Mouse (Mus musculus): ENCODE measurements at regions not wholly inside any gene's neighbourhood (a gene's known extent, or its start where the extent isn't known, plus 50 kb on each side); places are given as distances from the start of the nearest gene placed in this dataset.
A peak's percentile ranks its signal among the peaks of the same experiment; 100 is the strongest.
"Not testable (repeated sequence)": the region's sequence is repeated elsewhere in the genome, so short reads cannot be mapped to it uniquely, and the experiment has no call there.

DNA sequence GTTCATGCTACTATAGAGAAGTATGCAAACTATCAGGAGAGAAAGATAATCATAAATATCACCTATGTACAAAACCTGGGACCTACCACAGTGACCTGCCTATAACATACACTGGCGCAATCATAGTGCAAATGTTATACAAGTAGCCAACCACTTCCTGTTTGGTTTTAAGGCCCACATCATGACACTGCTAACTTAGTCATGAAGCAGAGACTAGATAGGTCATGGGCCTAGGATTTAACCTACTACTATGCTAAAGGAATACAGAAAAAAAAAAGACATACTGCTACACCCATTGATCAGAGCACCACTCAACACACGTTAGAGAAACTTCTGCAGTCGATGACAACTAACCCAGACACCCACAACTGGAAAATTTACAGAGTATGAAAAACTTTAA is 498.6 kb upstream of the Acvr2a start:
- DNase-seq: no peak

DNA sequence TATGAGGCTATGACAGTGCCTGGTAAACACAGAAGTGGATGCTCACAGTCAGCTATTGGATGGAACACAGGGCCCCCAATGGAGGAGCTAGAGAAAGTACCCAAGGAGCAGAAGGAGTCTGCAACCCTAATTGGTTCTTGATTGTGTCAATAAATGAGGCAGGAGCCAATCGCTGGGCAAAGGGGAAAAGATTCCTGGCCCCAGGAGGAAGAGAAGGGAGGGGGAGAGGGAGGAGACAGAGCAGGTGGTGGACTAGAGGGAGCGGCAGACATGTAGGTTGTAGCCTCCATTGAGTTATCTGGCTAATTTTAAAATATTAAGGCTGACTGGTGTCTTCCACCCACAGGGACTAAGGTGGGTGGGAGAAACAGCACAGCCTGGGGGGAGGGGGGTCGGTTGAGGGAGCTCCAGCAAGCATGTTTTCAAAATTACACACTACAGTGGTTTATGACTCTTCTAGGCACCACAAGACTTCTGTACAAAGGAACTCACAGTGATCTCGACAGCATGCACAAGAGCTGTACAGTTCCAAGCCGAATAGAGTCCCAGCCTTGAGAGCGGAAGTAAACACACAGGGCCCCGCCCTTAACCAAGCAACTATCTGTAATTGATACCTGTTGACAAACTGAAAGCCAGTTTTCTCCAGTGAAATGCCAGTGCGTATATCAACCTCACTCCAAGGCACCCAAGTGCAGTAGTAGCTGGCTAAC is 497.6 kb upstream of the Acvr2a start:
- DNase-seq: no peak

DNA sequence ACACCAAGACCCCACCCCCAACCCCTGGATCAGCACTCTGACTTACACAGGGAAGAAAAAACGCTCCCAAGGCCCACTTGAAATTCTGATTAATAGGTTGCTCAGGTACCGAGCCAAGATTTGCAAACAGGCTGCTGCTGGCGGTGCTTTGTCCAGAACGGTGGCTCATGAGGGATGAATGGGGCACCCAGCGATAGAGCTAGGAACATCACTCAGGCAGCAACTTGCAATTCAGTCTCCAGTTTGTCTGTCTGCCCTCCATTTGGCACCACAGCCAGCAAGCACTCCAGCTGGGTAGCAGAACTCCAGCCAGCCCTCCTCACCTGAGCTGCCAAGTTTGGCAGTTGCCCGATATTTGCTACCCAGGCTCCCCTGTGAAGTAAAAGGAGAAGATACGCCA is 496.1 kb upstream of the Acvr2a start:
- peak; percentile 37 for DNase-seq

DNA sequence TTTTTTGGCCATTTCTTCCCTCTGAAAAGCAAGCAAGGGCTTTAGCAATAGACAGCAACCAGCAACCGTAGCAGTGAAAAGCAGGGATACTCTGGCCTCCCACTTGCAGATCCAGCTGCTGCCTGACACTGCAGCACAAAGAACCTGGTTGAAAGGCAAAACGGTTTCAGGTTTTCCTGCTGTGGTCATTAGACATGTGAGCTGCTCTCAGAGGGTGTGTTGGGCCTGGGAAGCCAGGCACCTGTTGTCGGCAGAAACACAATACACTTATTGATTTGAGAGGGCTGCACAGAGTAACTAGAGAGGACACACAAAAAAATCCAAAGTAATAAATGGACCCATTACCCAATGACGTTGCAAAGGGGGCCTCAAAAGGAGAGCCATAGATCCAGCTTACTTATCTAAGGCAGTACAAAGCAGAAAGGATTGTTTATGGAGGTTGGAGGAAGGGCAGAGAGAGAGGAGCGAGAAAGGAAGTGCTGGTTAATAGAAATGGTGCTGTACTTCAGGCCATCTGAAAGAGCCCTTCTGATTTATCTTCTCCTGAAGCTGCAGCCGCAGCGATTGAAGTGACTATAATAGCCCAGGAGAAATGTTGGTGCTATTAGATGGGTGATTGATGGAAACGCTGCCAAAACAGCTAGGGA is 495.4 kb upstream of the Acvr2a start:
- no peak for DNase-seq

DNA sequence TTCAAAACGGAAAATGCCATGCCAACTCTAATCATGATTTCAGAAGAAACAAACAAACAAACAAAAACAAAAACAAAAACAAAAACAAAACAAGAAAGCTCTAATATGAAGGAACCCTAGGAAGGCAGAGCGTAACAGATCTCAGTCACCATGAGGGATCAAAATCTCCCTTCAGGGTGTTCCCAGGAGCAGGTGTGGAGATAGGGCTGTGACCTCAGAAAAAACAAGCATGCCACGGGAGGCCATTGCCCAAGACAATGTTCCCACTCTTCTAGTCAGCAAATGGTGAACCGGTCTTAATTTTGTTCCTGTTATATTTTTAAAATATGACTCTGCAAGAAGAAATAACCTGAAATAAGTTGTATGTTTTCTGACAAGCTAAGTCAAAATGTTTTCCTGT is 492.4 kb upstream of the Acvr2a start:
- DNase-seq: no peak

DNA sequence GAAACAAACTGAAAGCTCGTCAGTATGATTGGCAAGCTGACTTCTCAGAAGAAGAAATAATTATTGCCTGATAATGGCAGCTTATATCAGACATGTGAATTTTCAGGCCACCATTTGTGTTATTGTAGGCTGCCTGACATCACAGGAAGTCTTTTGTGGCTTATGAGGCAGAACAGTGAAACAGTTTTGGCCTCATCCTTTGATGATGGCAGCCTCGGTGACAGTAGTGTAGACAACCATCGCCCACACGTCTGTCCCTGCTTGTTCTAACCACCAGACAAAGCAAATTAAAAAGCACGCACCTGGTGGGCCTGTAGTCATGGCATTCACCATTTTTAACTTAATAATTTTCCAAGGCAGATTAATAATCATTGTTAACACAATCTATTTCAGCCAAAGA is 491.6 kb upstream of the Acvr2a start:
- no peak for DNase-seq

DNA sequence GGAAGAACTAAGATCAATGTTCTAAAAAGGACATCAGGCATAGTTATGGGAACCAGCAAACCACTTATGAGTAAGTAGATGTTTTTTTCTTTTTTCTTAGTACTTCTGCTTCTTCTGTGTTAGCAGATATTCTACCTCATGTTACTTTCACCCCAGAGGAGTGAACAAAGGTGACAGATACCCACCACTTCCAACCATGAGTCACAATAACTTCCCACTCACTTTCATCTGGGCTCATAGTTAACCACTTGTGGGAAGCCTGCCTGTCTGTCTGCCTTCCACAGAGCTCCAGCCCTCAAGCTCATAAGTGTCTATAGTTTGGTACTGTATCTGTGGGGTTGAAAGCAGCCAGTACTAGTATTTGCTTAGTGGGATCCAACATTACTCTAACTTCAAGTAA is 485.7 kb upstream of the Acvr2a start:
- DNase-seq: no peak

DNA sequence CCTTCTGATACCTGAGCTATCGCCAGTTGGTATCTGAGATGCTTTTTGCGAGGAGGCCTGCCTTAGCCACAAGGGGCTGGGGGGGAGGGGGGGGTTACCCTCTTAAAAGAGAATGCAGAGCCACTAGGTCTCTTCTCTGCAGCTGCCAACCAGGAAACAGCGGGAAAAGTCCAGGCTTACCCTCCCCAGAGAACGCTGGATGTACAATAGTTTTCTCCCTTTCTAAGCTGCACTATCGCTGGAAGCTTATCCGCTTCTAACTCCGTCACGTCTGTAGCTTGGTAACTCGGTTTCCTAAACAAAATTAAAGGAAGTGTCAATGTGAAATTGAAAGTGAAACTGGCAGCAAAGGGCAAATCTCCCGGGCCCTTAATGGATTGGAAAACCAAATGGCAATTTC is 481.1 kb upstream of the Acvr2a start:
- no peak for DNase-seq

DNA sequence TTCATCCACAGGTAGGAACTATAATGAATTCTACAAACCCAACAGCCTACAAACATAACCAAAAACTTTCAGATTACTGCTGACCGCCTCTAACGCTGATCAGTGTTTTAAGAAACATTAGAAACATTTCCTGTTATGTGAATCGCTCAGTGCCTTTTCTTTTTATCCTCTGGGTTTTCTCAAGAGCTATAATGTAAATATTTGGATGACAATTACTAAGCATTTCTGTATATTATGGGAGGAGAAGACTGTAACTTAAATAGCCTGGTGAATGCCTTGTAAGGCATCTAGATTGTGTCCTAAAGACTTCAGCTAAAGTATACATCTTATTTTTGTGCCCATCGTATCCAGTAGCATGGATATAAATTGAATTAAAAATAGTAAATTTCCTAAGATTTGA is 465.9 kb upstream of the Acvr2a start:
- no peak for DNase-seq

DNA sequence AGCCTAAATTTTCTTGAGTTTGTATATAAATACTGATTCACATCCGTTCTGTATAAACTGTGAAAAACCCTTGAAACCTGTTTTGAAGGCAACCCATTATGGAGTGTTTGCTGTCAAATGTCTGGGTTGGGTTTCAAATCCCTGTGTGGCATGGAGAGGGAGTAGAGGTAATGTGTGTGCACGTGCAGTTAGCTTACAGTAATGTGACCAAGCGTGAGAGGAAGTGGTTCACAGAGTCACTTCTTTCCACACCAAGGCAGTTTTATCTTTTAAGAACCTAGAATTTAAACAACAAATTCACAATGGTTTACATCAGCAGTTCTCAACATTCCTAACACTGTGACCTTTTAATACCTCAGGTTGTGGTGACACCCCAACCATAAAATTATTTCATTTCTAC is 464.1 kb upstream of the Acvr2a start:
- no peak for DNase-seq

DNA sequence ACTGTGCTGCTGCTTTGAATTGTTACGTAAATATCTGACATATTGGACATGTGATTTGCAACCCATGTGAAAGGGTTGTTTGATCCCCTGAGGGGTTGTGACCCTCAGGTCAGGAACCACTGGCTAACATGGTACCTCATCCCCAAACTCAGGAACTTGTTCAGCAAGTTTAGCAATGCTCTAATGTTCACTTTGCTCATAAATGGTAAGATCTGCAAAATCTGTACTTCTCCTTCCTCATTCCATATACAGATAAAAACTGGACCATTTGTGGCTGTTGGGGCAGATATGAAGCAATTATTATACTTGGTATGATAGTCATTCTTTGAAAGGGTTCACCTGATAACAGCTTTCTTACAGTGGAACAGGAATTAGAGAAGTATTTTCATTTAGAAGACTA is 463.7 kb upstream of the Acvr2a start:
- DNase-seq: no peak

DNA sequence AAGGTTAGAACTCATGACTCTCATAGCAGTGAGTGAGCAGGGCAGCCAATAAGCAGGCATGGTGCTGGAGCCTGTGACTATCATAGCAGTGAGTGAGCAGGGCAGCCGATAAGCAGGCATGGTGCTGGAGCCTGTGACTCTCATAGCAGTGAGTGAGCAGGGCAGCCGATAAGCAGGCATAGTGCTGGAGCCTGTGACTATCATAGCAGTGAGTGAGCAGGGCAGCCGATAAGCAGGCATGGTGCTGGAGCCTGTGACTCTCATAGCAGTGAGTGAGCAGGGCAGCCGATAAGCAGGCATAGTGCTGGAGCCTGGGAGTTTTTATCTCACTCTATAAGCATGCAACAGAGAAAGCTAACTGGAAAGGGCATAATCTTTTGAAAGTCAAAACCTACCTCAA is 442.3 kb upstream of the Acvr2a start:
- DNase-seq: not testable (repeated sequence)

DNA sequence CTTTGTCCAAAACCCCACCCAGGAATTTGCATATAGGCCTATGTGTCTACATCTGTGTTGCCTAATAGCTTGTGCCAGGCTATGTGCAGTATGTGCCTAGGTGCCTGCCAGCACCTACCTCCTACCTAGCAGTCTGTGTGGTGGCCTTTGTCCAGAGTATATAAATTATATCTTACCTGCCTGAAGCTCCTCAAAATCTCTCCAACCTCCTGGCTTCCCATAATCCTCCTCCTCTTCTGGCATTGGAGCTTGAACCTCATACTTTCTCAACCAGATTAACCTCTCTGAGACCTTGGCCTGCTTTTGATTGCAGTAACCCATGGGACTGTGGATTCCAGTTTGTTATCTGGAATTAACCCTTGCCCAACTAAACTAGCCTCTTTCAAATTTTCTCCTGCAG is 440.8 kb upstream of the Acvr2a start:
- no peak for DNase-seq

DNA sequence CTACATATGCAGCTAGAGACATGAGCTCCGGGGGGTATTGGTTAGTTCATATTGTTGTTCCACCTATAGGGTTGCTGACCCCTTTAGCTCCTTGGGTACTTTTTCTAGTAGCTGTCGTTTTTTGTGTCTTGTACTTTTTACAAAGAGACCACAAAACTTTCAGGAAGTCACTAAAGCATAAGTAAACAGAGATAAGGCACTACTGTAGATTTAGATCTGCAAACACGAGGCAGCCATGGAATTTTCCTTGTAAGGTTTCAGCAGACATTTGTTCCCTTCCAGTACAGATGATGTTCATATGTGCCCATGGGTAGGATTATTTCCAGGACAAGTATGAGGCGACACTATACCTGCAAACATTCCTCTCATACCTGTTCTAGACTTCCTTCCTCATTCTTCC is 439.6 kb upstream of the Acvr2a start:
- no peak for DNase-seq

DNA sequence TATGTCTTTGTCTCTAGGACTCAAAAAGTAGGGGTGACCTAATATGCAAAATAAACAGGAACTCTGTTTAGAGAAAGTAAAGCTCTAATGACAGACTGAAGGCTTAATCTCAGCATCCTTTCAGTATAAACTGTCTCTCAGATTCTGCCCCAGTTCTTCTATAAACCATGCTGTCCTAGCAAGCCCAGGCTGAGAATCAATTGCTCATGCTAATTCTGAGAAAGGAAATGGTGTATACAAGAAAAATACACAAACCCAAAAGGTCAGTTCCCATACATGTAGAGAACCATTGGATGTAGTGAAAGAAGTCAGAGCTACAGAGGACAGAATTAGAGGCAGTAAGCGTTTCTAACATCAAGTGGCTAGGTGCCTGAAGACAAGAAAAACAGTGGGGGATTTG is 435.7 kb upstream of the Acvr2a start:
- DNase-seq: no peak

DNA sequence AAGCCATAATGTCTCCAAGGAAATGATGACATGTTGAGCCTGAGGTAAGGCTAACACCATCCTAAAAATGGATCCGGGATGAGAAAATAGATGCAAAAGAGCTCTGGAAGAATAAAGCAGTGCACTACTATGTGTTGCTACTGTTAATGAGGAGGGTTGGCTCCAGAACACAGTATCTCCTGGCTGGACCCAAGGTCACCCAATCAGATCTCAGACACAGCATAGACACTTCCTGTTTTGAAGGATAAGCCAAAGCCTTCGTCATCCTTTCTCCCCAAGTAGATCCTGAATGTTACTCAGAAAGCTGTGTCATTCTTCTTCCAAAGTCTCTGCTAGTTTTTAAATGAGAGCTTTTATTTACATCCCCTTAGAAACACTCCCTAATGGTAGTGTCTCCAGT is 435.2 kb upstream of the Acvr2a start:
- DNase-seq: no peak

DNA sequence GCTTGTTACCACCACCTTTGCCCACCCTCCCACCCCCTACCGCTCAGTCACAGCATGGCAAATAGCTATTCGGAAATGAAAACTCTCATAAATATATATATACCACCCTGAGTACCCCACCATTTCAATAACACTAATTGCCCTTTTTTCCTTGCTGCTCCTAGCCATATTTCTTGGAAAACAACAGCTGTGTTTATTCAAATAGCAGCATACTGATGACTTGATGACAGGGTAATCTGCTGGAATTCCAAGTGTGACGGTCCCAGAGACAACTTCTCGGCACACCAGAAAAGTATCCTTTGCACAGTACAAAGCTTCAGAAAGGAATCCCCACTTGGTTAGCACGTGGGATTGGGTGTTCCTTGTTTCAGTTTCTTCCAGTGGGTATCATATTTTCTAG is 433.8 kb upstream of the Acvr2a start:
- no peak for DNase-seq

DNA sequence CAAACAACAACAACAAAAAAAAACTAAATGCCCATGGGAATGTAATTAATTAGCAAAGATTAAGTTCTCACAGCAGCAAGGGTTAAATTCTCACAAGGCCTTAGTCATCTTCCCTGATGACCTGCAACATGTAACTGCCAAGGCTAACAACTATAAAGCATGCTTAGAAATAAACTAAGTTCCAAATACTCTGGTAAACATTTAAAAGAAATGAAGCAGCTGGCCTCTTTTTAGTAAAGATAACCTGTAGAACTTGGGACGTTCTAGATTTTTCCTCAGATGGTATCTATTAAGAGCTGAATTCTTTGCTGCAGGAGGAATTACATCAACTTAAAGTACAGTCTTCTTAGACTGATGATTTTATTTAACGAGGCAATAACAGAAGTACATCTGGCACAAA is 433.1 kb upstream of the Acvr2a start:
- DNase-seq: no peak

DNA sequence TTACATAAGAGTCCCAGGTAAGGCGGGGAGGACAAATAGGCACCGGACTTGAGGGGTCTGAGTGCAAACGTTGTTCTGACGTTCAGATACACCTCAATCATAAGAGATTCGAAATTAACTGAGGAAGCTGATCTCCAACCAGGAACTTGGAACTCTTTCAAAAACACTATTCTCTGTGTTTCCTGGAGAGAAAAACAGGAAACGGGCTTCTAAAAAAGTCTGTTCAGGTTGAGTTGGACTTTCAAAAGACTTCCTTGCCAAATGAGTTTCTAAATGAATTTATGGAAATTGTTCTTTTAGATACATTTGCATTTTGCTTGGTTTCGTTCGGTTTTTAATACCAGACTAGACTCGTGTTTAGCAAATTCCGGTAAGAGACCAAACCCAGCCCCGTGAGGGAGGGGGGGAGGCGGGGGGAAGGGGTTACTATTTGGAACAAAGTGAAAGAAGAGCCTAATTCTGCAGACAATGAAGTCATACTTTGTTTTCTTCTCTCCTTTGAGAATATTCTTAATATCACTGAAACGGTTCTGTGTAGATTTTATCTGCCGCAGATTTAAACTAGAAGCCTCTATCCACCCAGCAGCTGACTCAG is 432.3 kb upstream of the Acvr2a start:
- no peak for DNase-seq

DNA sequence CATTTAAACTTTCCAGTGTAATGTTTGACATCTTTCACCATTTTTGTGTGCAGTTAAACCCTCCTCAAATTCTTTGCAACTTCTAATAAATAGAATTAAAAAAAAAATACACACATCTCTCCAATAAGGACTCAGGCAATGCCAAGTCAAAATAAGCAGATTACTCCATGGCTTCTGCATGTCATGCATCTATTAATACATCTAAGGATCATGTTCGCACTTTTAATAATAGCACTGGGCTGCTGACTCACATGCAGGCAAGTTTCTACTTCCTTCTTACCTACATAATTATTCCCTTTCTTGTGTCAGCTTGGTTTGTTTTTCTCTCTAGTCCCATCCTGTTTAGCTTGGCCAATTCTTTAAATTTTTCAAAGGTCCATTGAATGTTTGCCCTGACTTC is 415.4 kb upstream of the Acvr2a start:
- no peak for DNase-seq

DNA sequence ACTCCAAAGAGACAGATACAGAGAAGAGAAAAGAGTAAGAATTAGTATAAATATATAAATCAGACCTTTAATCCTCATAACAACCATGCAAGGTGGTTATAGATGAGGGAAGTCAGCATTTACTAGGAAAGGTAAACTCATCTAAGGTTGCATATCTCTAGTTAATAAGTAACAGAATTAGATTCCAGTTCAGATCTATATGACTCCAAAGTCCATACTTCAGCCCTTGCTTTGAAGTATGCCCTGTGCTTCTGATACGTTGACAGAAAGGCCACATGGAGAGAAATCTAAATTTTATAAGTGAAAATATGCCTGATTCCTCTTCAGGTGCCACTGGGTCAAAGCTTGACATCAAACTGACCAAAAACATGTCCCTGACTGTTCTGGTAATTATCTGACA is 414.7 kb upstream of the Acvr2a start:
- no peak for DNase-seq

DNA sequence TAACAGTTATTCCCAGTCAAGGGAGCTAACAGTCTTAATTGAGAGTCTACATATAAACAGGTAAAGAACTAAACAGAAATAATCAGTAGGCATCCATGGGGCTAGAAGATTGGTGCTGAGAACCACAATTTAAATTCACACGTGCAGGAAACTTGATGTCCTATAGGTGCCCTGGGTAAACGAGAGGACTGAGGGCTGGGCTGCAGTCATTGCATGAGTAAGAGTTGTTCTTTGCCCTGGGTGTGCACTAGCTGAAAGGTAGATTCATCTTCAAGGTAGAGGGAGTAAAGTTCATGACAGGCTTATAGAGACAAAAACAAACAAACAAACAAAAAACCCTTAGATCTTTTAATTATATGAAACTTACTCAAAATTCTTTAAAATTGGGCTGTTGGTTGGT is 411.1 kb upstream of the Acvr2a start:
- no peak for DNase-seq

DNA sequence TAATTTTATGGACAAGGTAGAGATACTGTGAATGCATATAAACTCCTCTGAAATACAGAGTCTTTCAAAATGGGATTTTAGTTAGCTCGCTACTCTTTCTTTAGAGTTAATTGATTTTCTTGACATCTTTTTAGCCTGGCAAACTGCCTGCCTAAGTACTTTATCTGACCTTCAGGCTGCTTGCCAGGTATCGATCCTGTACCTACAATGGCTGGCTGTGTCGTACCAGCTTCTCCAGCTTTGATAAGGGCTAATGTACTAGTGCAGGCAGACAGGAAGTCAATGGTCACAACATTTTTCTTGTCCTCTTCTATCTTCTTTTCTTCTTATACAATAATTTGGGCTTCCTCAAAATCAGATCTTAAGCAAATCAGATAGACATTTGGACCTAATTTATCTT is 409.4 kb upstream of the Acvr2a start:
- DNase-seq: no peak

DNA sequence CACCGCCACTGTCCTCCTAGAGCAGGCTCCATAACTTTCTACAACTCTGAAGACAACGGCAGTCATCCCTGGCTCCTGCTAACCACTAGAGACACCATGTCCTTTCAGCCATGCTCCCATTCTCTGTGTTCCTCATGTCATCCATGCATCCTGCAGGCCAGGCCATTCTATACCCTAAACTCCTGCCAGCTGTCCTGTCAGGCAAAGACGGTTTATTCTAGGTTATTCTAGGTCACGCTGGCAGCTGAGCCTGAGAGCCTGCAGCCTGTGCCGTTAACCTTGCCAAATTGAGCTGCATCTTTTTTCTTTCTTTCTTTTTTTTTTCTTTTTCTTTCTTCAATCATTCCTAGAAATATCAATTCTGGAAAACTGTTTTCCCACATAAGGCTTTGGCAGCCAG is 406.0 kb upstream of the Acvr2a start:
- peak; percentile 4 for DNase-seq

DNA sequence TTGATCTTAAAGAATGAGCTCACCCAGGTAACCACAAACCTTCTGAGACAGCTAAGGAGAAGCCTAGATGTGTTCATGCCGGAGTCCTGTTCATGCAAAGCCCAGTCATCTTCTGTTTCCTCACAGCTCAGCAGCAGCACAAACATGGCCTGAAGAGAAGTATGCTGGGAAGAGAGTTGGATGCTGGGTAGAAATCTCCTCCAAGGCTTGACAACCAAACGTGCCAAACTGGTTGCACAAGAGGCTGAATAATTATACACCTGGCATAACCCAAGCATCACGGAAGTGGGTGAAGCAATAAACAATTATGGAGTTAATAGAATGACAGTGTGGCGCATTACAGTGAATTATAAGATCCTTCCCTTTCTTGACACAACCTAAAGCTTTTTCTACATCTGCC is 404.0 kb upstream of the Acvr2a start:
- DNase-seq: no peak

All from cerebellum, adult 11-12 months (tissue).